Mouse (Mus musculus) spleen, adult 2 months (tissue): ENCODE data around the gene Sgcd. TPM values are rescaled to one million over a fixed set of nuclear protein-coding genes. Genes with fewer than 3 reads are reported as not detected.

Source experiments
- DNase-seq, 2 experiments: peaks; one replicate each; pipeline versions ENCODE4 v3.0.0 to v3.0.0-alpha.2; 2012 to 2021; ENCODE audit warnings: low spot score in 2 of 2, low read depth in 1 of 2
- H3K27ac ChIP-seq: fragments of 200-500 bp; 2 replicates; pipeline ENCODE4 v1.5.1; 2012; ENCODE audit warnings: low read length, inconsistent platforms; ENCODE audit not compliant: insufficient read depth
- H3K27me3 ChIP-seq: fragments of 200-500 bp; 2 replicates; pipeline ENCODE4 v1.6.1; 2012; ENCODE audit warnings: mild to moderate bottlenecking, moderate library complexity, low read length, inconsistent platforms; ENCODE audit not compliant: control insufficient read depth, insufficient read depth
- H3K36me3 ChIP-seq: fragments of 200-500 bp; 2 replicates; pipeline ENCODE4 v1.6.1; 2012; ENCODE audit warnings: mild to moderate bottlenecking, low read length, inconsistent platforms; ENCODE audit not compliant: control insufficient read depth, insufficient read depth
- H3K4me1 ChIP-seq: fragments of 200-500 bp; 2 replicates; pipeline ENCODE4 v1.6.1; 2011; ENCODE audit warnings: inconsistent platforms; ENCODE audit not compliant: control insufficient read depth, insufficient read depth, insufficient read length
- H3K4me3 ChIP-seq: fragments of 200-500 bp; 2 replicates; pipeline ENCODE4 v1.5.1; 2011; ENCODE audit warnings: mild to moderate bottlenecking, inconsistent platforms; ENCODE audit not compliant: insufficient read depth, insufficient read length; ENCODE audit errors: extremely low read depth
- CTCF ChIP-seq: fragments of 200-500 bp; IDR thresholded peaks from 2 replicates; pipeline ENCODE4 v1.5.1; 2011; ENCODE audit warnings: mild to moderate bottlenecking, inconsistent platforms; ENCODE audit not compliant: insufficient read depth, insufficient read length, insufficient replicate concordance; ENCODE audit errors: extremely low read depth
- POLR2A ChIP-seq: fragments of 200-500 bp; IDR thresholded peaks from 2 replicates; pipeline ENCODE4 v1.6.1; 2011; ENCODE audit warnings: low read depth, low read length, inconsistent platforms
- WGBS: fragments of 180-500 bp; shearing (Covaris S2); methylation state at CpG from one replicate; pipeline ENCODE4 v1.1.7; 2018; 5-methylcytosine and 5-hydroxymethylcytosine counted together
- polyA plus RNA-seq: library from polyadenylated mRNA; depleted of rRNA; stranded (reverse); fragments of >200 nt; gene quantifications from 2 replicates; pipeline ENCODE4 v1.2.3, GENCODE M21; 2012

The Sgcd gene
- polyA plus RNA-seq, 1 experiment, result 0.07 TPM

- WGBS, result 74% methylated on average over 1 of the region's 1 CpGs
- TF ChIP-seq CTCF (no peak), POLR2A (no peak)
- Histone ChIP-seq H3K4me3 (no peak overlapping the region), H3K27ac (no peak overlapping the region), H3K27me3 (no peaks in the 10 kb centered on the region), H3K36me3 (no peaks in the 10 kb centered on the region), H3K4me1 (no peaks in the 10 kb centered on the region)
- DNase-seq, result no peak
Observed at GRCm38 (mm10) chr11:47156730-47157693, 831.8 kb downstream of the Sgcd start.

- TF ChIP-seq POLR2A (no peak), CTCF (no peak)
- WGBS, result 88% methylated on average over 5 of the region's 5 CpGs
- Histone ChIP-seq H3K36me3 (no peaks in the 10 kb centered on the region), H3K4me3 (no peak overlapping the region), H3K27me3 (no peaks in the 10 kb centered on the region), H3K27ac (no peak overlapping the region), H3K4me1 (no peaks in the 10 kb centered on the region)
- DNase-seq, result no peak
Observed at GRCm38 (mm10) chr11:47154837-47155430, 833.8 kb downstream of the Sgcd start.

- no peaks in the 10 kb centered on the region for H3K27me3 ChIP-seq
- no peak overlapping the region for H3K27ac ChIP-seq
- no peaks in the 10 kb centered on the region for H3K36me3 ChIP-seq
- H3K4me1 ChIP-seq, result no peaks in the 10 kb centered on the region
- TF ChIP-seq CTCF, result no peak
- no peak for TF ChIP-seq POLR2A
- H3K4me3 ChIP-seq, result no peak overlapping the region
- DNase-seq, result no peak
- 43% methylated on average over 9 of the region's 9 CpGs for WGBS
Observed at GRCm38 (mm10) chr11:47149607-47150006, 839.2 kb downstream of the Sgcd start.

- Histone ChIP-seq H3K4me3 (no peak overlapping the region), H3K4me1 (no peaks in the 10 kb centered on the region), H3K27ac (no peak overlapping the region), H3K36me3 (no peaks in the 10 kb centered on the region), H3K27me3 (no peaks in the 10 kb centered on the region)
- 94% methylated on average over 2 of the region's 2 CpGs for WGBS
- DNase-seq, result no peak
- TF ChIP-seq POLR2A, result no peak
Observed at GRCm38 (mm10) chr11:47139867-47140266, 848.9 kb downstream of the Sgcd start.

- Histone ChIP-seq H3K36me3 (no peaks in the 10 kb centered on the region), H3K4me1 (no peaks in the 10 kb centered on the region), H3K4me3 (no peak overlapping the region), H3K27me3 (no peaks in the 10 kb centered on the region), H3K27ac (no peak overlapping the region)
- DNase-seq, result no peak
- no peak for TF ChIP-seq CTCF
- TF ChIP-seq POLR2A, result no peak
- 91% methylated on average over 1 of the region's 1 CpGs for WGBS
Observed at GRCm38 (mm10) chr11:47139271-47139670, 849.5 kb downstream of the Sgcd start.

- WGBS, result 91% methylated on average over 6 of the region's 6 CpGs
- H3K36me3 ChIP-seq, result no peaks in the 10 kb centered on the region
- no peak for DNase-seq
- no peaks in the 10 kb centered on the region for H3K4me1 ChIP-seq
- H3K27ac ChIP-seq, result no peak overlapping the region
- no peaks in the 10 kb centered on the region for H3K27me3 ChIP-seq
- H3K4me3 ChIP-seq, result no peak overlapping the region
- TF ChIP-seq POLR2A (no peak), CTCF (no peak)
Observed at GRCm38 (mm10) chr11:47132410-47132809, 856.4 kb downstream of the Sgcd start.

GRCm38 (mm10) chr11:47130432-47130831, 858.3 kb downstream of the Sgcd start:
- no peak overlapping the region for H3K4me3 ChIP-seq
- no peaks in the 10 kb centered on the region for H3K36me3 ChIP-seq
- TF ChIP-seq CTCF (no peak), POLR2A (no peak)
- no peak overlapping the region for H3K27ac ChIP-seq
- H3K27me3 ChIP-seq, result no peaks in the 10 kb centered on the region
- H3K4me1 ChIP-seq, result no peaks in the 10 kb centered on the region
- 85% methylated on average over 3 of the region's 3 CpGs for WGBS
- no peak for DNase-seq
